Mouse (Mus musculus) right cerebral cortex, postnatal 36 days (tissue): ENCODE results near the gene Kcnq1.
A peak's percentile ranks its signal among the peaks of the same experiment; 100 is the strongest.

Experiments
- DNase-seq, 2 experiments: peaks; one replicate each; pipeline ENCODE4 v3.0.0; 2022; ENCODE audit warnings: low spot score in 2 of 2, mixed read lengths in 1 of 2

Kcnq1 gene

GRCm38 (mm10) chr7:143412606-143413005, 306.4 kb downstream of the Kcnq1 start:
- no peak for DNase-seq

DNA sequence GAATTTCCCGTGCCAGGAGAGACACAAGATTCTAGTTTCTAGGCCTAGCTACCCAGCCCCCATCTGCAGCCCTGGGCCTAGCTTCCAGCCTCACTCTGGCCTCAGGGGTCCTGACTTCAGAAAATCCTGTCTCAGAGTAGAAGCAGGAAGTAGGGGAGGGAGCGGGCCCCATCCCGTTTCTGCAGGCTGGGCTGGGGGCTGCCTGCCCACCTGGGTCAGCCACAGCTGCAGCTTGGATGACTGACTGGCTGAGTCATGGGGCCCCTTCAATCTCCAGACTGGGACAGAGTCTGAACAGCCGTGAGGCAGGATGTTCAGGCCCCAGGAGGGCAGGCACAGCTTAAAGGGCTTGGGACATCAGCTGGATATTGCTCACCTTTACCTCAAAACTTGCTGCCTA, 308.9 kb downstream of the Kcnq1 start:
- no peak for DNase-seq

DNA sequence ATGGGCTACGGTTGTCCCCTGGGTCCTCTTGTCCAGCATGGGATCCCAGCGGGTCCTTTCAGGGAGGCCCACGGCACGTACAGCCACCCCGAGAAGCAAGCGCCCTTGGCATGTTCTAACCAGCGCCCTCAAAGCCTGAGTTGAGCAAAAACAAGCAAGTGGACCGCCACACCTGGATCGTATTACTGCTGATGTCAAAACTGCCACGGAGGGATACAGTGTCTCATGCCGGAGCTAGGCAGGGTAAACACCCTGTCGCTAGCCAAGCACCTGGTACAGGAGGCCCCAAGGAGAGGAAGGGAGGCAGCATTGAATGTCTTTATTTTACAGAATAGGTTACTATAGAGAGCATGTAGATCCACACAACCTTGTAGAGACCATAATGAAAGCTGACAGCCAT, 310.2 kb downstream of the Kcnq1 start:
- no peak for DNase-seq

DNA sequence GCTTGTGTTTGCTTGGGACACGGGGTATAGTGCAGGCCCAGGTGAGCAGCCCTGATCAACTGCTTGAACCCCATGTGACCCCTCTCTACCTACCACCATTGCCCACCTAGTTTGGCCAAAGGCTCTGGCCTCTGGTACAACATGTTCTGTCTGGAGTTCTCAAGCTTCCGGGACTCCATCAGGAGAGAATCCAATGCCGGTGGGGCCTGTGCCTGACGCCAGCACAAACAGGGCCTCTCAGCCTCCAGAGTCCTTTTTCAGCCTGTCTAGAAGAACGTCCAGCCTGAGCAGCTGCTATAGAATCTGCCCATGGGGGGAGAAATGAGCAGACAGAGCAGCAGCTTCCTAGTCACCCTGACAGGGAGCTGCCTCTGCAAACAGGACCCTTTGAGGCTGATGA, 311.7 kb downstream of the Kcnq1 start:
- no peak for DNase-seq

DNA sequence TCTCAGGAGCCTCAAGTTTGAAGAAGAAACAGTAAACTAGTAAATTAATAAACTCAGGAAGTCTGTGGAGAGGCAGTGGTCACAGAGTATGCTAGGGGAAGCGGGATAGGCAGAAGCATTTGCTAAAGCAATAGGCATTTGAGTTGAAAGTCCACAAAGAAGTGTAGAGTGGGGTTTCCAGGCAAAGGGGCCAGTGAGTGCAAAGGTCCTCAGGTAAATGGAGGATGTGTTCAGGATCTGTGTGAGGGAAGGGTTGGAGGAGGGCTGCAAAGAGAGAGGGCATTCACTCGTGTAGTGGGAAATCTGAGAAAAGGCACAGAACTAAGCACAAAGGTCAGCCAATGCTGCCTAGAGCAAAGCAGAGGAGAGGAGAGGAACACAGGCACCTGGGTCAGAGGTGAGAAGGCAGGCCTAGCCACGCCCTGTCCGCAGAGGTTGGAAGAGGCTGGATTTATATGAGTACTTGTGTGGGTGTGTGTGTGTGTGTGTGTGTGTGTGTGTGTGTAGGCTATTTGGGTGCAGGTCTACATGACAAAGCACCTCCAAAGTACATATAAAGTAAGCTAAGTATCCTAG, 313.5 kb downstream of the Kcnq1 start:
- DNase-seq = no peak

DNA sequence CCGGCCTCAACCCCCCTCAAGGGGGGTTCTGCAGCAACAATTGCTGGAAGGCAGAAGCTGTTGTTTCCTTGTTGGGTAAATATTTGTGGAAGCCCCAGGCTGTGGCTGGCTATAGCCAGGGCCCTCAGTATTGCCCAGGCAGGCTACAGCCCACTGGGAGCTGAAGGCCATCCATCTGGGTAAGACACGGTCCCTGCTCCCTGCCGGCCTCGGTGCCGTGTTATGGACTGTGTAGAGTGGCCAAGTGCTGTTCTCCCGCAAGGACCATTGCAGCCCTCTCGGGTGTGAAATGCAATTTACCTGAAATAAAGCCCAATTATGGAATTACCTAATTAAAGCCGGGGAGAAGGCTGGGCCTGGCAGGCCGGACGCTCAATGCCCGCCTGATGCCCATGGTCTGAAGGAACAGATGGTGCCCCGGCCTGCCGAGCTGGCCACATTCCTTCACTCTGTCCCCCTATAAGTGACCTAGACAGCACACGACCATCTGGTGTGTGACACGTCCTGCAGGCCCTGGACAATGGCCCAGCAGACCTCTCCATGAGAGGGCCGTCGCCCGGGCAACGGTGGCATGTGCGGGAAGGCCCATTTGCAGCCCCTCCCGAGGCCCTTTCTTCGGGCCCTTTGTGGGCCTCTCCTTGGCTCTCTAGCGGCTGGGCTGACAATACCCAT, 322.1 kb downstream of the Kcnq1 start:
- DNase-seq = no peak

- DNase-seq = no peak
These were observed 322.8 kb downstream of the Kcnq1 start for GRCm38 (mm10) chr7:143428814-143429499.

DNA sequence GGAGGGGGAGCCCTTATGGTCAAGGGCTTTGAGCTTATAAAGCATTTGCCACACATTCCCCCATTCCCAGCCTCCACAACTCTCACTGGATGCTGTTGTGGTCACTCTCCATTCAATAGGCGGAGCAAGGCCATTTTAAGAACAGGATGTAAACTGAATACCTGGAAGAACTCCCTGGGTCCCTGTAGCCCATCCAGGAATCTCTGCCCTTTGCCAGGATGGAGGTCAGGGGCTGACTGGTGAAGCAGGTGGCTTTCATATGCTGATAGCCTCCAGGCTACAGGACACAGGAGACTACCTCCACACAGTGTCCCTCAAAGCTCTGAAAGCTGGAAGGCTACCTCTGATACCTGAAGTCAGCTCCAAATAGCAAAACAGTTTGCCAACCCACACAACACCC, 326.5 kb downstream of the Kcnq1 start:
- no peak for DNase-seq

DNA sequence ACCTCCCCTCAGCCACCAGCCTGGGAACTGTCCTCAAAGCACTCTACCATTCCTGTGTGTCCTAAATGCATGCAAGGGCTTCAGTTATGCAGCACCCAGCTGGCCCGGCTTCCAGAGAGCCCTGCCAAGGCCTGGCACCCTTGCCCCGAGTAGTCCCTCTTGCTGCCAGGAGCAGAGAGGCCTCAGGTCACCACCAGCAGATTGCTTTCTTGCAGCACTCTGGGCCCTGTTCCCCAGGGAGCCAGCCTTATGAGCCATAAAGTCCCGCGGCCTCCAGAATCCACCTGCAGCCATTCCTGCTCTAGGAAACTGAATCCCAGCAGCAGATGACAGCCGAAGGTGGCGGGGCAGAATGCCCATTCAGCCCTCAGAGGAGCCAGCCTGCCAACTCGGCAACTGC, 327.2 kb downstream of the Kcnq1 start:
- peak in 1 of 2 experiments; percentile 10 for DNase-seq

- DNase-seq = no peak
These were observed 331.2 kb downstream of the Kcnq1 start for GRCm38 (mm10) chr7:143437231-143437893.

- no peak for DNase-seq
These were observed 331.9 kb downstream of the Kcnq1 start for GRCm38 (mm10) chr7:143437894-143438581.

GRCm38 (mm10) chr7:143438965-143439364, 332.8 kb downstream of the Kcnq1 start:
- DNase-seq = no peak

- no peak for DNase-seq
These were observed 338.4 kb downstream of the Kcnq1 start for GRCm38 (mm10) chr7:143444580-143444954.

- DNase-seq = no peak
These were observed 338.9 kb downstream of the Kcnq1 start for GRCm38 (mm10) chr7:143444955-143445648.

- DNase-seq = no peak
These were observed 339.7 kb downstream of the Kcnq1 start for GRCm38 (mm10) chr7:143445651-143446460.

- DNase-seq = no peak
These were observed 341.0 kb downstream of the Kcnq1 start for GRCm38 (mm10) chr7:143447130-143447529.

DNA sequence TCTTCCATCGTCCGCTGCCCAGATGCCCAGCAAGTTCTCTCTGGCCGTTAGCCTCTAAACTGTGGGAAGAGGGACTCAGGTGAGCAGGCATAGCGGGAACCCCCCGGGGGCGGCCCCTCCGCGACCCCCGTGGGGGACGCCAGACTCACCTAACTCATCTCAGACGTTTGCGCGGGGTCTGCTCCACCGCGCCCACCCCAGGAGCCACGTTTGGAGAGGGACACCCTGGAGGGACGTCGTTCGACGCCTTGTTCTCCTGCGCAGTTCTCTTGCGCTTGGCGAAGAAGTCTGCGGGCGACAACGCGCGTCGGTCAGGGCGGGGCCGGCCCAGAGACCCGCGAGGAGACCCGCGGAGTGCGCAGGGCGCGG, 352.8 kb downstream of the Kcnq1 start:
- DNase-seq = no peak

DNA sequence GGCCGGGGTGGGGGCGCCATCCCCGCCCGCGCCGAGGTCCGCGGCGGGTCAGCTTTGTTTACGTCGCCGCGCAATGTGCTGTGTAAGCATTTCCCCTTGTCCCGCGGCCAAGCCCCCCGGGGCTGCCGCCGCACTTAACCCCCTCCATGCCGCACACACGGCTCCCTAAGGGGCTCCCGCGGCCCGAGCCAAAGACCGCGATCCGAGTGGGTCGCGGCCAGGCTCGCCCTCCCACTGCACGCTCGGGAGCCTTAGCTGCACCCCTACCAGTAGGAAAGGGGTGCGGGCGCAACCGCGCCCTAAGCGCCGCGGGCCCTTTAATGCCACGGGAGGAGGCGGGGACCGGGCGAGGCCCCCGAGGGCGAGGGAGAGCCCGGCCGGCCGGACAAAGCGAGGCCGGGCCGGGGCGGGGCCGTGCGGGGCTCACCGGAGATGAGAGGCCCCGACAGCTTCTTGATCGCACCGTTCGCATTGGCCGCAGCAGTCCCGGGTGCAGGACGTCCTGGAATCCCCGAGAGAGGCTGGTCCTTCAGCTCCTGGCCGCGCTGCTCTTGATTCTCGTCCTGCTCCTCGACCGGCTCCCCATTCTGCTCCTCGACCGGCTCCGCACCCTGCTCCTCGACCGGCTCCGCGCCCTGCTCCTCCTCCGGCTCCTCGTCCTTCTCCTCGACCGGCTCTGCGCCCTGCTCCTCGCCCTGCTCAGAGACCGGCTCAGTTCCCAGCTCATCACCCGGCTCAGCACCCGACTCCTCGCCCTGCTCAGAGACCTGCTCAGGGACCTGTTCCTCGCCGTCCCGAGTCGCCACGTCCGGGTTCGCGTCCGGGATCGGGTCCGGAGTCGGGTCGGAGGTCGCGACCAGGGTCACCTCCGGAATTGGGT, 353.4 kb downstream of the Kcnq1 start:
- no peak for DNase-seq

GRCm38 (mm10) chr7:143460217-143460834, 354.2 kb downstream of the Kcnq1 start:
- DNase-seq = no peak
